Mouse (Mus musculus) heart, adult 2 months (tissue): ENCODE measurements at regions not wholly inside any gene's neighbourhood (a gene's known extent, or its start where the extent isn't known, plus 50 kb on each side); places are given as distances from the start of the nearest gene placed in this dataset.

Experiments
- CTCF ChIP-seq: fragments of 200-600 bp; IDR thresholded peaks from 2 replicates; pipeline ENCODE4 v1.8.1; 2022; ENCODE audit warnings: antibody characterized with exemption, mild to moderate bottlenecking, moderate library complexity
- EP300 ChIP-seq: fragments of 200-500 bp; IDR thresholded peaks from 2 replicates; pipeline ENCODE4 v1.6.1; 2011; ENCODE audit warnings: low read depth, low read length, control low read depth; ENCODE audit not compliant: insufficient read depth
- POLR2A ChIP-seq: fragments of 200-500 bp; IDR thresholded peaks from 2 replicates; pipeline ENCODE4 v1.6.1; 2011; ENCODE audit warnings: mild to moderate bottlenecking, low read depth, low read length, control low read depth; ENCODE audit not compliant: insufficient read depth

GRCm38 (mm10) chr2:105611014-105611413 is 57.7 kb upstream of the Pax6 start:
- no peak for TF ChIP-seq POLR2A
- TF ChIP-seq CTCF = no peak
- TF ChIP-seq EP300 = no peak
